21 mouse cellular contexts compared by ENCODE assay signal in the genomic region with DNA sequence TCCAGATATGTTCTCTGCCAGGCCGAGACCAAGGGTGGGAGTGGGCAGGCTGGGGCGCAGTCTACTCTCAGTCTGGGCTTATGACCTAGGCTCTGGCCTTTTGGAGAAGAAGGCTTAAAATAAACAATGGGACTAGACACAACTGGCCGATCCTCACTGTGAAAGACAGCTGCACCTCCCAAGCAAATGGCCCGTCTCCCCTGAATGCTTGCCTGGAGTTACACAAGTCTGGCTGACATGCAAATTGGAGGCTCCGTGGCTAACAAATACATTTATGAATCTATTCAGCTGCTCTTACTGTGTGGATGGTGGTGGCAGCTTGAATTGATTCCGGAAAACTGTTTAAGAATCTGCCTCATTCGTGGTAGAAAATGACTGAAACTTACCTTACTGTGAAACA. TPM values are rescaled to one million over a fixed set of nuclear protein-coding genes. Genes with fewer than 3 reads are reported as not detected.
A peak's percentile ranks its signal among the peaks of the same experiment; 100 is the strongest.
DNase-seq lines count a peak whose midpoint lies in the region; ATAC-seq and TF ChIP-seq lines count a peak whose summit lies in the region.
"Had no signal": no experiment of that assay in that cellular context is flagged by ENCODE, and none has a peak within 500 bp of the region (broad histone marks: within the 10 kb centered on the region; RNA-seq: fewer than 3 reads in every experiment).

No protein-coding gene starts in this region.

- no peaks in the 10 kb centered on the region for H3K36me3 ChIP-seq in forebrain, postnatal 0 days (ENCODE audit: insufficient read depth)
- no peaks in the 10 kb centered on the region for H3K36me3 ChIP-seq in forebrain, embryonic 10.5 days (replicated peaks)
- no peaks in the 10 kb centered on the region for H3K36me3 ChIP-seq in neural tube, embryonic 13.5 days
- H3K36me3 ChIP-seq in neural tube, embryonic 15.5 days, result no peaks in the 10 kb centered on the region
- H3K36me3 ChIP-seq: heart, embryonic 13.5 days; intestine, embryonic 15.5 days had no signal

- H3K9me3 ChIP-seq in forebrain, postnatal 0 days (ENCODE audit: low read length), result no peaks in the 10 kb centered on the region
- no peaks in the 10 kb centered on the region for H3K9me3 ChIP-seq in forebrain, embryonic 10.5 days
- H3K9me3 ChIP-seq in neural tube, embryonic 13.5 days, result no peaks in the 10 kb centered on the region
- no peaks in the 10 kb centered on the region for H3K9me3 ChIP-seq in neural tube, embryonic 15.5 days (replicated peaks)
- H3K9me3 ChIP-seq: embryonic facial prominence, embryonic 10.5 days; heart, embryonic 13.5 days; intestine, embryonic 15.5 days had no signal

- no peaks in the 10 kb centered on the region for H3K4me1 ChIP-seq in forebrain, postnatal 0 days (ENCODE audit: insufficient read depth)
- peaks cover 44% of the 10 kb centered on the region for H3K4me1 ChIP-seq in forebrain, embryonic 10.5 days
- peaks cover 31% of the 10 kb centered on the region for H3K4me1 ChIP-seq in neural tube, embryonic 13.5 days (replicated peaks)
- peaks cover 17% of the 10 kb centered on the region; the same call in 1 of the 2 replicates for H3K4me1 ChIP-seq in neural tube, embryonic 15.5 days

- no peaks in the 10 kb centered on the region for H3K27me3 ChIP-seq in forebrain, postnatal 0 days (ENCODE audit: insufficient read depth, low read length)
- 0 out of 2 replicates have a peak, but pooled peaks cover 5% of the 10 kb centered on the region for H3K27me3 ChIP-seq in forebrain, embryonic 10.5 days (ENCODE audit: poor library complexity, severe bottlenecking)
- no peaks in the 10 kb centered on the region; the same call in 1 of the 2 replicates for H3K27me3 ChIP-seq in neural tube, embryonic 13.5 days
- no peaks in the 10 kb centered on the region for H3K27me3 ChIP-seq in neural tube, embryonic 15.5 days (replicated peaks)
- H3K27me3 ChIP-seq: intestine, embryonic 15.5 days; Patski had no signal

- H3K27ac ChIP-seq in forebrain, postnatal 0 days (ENCODE audit: low read depth, low read length), result 0 out of 2 replicates have a peak overlapping the region, but pooled peaks have one; percentile 29
- no peak overlapping the region for H3K27ac ChIP-seq in forebrain, embryonic 10.5 days
- peak overlapping the region; percentile 40; the same call in 1 of the 2 replicates for H3K27ac ChIP-seq in layer of hippocampus, adult 2 months
- 0 out of 2 replicates have a peak overlapping the region, but pooled peaks have one; percentile 1 for H3K27ac ChIP-seq in neural tube, embryonic 13.5 days (replicated peaks)
- H3K27ac ChIP-seq in neural tube, embryonic 15.5 days (replicated peaks), result no peak overlapping the region
- H3K27ac ChIP-seq: embryonic facial prominence, embryonic 10.5 days; heart, embryonic 13.5 days; intestine, embryonic 15.5 days had no signal

- no peak for TF ChIP-seq CTCF in forebrain, postnatal 0 days (IDR thresholded peaks at IDR 0.05; ENCODE audit: low read depth)
- no peak for TF ChIP-seq CTCF in layer of hippocampus, adult 2 months (conservative IDR thresholded peaks at IDR 0.05)

- no peak for ATAC-seq in forebrain, postnatal 0 days
- no peak for ATAC-seq in neural tube, embryonic 13.5 days (ENCODE audit: low read depth)
- ATAC-seq in neural tube, embryonic 15.5 days (ENCODE audit: low FRiP score), result no peak
- ATAC-seq: activated CD4-positive, CD25-positive, alpha-beta regulatory T cell, adult 4 months; forebrain, embryonic 14.5 days; intestine, embryonic 15.5 days; Patski had no signal

- DNase-seq in forebrain, postnatal 0 days, result peak; percentile 23
- no peak for DNase-seq in forebrain, embryonic 10.5 days (ENCODE audit: extremely low spot score, low spot score)
- DNase-seq in layer of hippocampus, adult 2 months (ENCODE audit: low spot score in 2 of 2), result no peak
- DNase-seq in layer of hippocampus, adult 9-10 months (ENCODE audit: low spot score), result no peak
- no peak for DNase-seq in left cerebral cortex, adult 8-10 months (ENCODE audit: low spot score in 2 of 2)
- DNase-seq: adrenal gland, postnatal 14 days; B cell, adult 2 months; cerebellum, adult 18-20 months; cerebellum, adult 9-11 months; cerebellum, postnatal 36 days; gastrocnemius, postnatal 36 days; heart, adult 11 months; heart, postnatal 36 days had no signal

- no peak overlapping the region for H3K4me3 ChIP-seq in forebrain, postnatal 0 days (ENCODE audit: low read depth, low read length)
- no peak overlapping the region for H3K4me3 ChIP-seq in forebrain, embryonic 10.5 days
- no peak overlapping the region for H3K4me3 ChIP-seq in layer of hippocampus, adult 2 months
- H3K4me3 ChIP-seq in neural tube, embryonic 13.5 days, result no peak overlapping the region
- H3K4me3 ChIP-seq in neural tube, embryonic 15.5 days (replicated peaks), result no peak overlapping the region
- H3K4me3 ChIP-seq: embryonic facial prominence, embryonic 10.5 days; heart, embryonic 13.5 days; intestine, embryonic 15.5 days had no signal

- 50% methylated on average over 7 of the region's 7 CpGs for WGBS in forebrain, postnatal 0 days
- WGBS in forebrain, embryonic 10.5 days, result 87% methylated on average over 7 of the region's 7 CpGs
- 51% methylated on average over 7 of the region's 7 CpGs for WGBS in neural tube, embryonic 13.5 days
- WGBS in neural tube, embryonic 15.5 days, result 52% methylated on average over 7 of the region's 7 CpGs

- H3K9ac ChIP-seq in forebrain, postnatal 0 days, result no peak overlapping the region
- H3K9ac ChIP-seq in neural tube, embryonic 13.5 days, result no peak overlapping the region
- no peak overlapping the region for H3K9ac ChIP-seq in neural tube, embryonic 15.5 days (replicated peaks)
- H3K9ac ChIP-seq: heart, embryonic 13.5 days; intestine, embryonic 15.5 days had no signal

- no peak overlapping the region for H3K4me2 ChIP-seq in forebrain, postnatal 0 days (ENCODE audit: low read depth)
- H3K4me2 ChIP-seq in neural tube, embryonic 13.5 days, result no peak overlapping the region
- H3K4me2 ChIP-seq in neural tube, embryonic 15.5 days, result no peak overlapping the region
- H3K4me2 ChIP-seq: heart, embryonic 13.5 days; intestine, embryonic 15.5 days had no signal

RNA-seq across cellular contexts. Expression of gene Zswim7, which starts 15.5 kb away (rescaled TPM):
- 7.3 and 19.6 TPM in 2 replicates for total RNA-seq in forebrain, postnatal 0 days (2014; rRNA removed)
- polyA plus RNA-seq in forebrain, postnatal 0 days (2015; fragmentation: Nextera tagmentation; extraction: Ambion mirVana), result 19.6 and 23.6 TPM in 2 replicates
- 13.6 and 15.1 TPM in 2 replicates for polyA plus RNA-seq in forebrain, embryonic 10.5 days (2016; fragmentation: Nextera tagmentation; extraction: Ambion mirVana)
- total RNA-seq in layer of hippocampus, adult 2 months (2021), result 10 to 100 TPM; 12.1 to 13.1 TPM
- polyA plus RNA-seq in neural tube, embryonic 13.5 days (2015; fragmentation: Nextera tagmentation; extraction: Ambion mirVana), result 18.0 and 19.3 TPM in 2 replicates
- 17.3 and 19.4 TPM in 2 replicates for polyA plus RNA-seq in neural tube, embryonic 15.5 days (2015; fragmentation: Nextera tagmentation; extraction: Ambion mirVana)
- 10 to 100 TPM; 17.2 to 22.7 (median 18.7) TPM for total RNA-seq in left cerebral cortex, adult 8-10 months (2022)

RNA-seq across cellular contexts. Expression of gene Ttc19, which starts 15.6 kb away (rescaled TPM):
- total RNA-seq in forebrain, postnatal 0 days (2014; rRNA removed), result 52.1 and 64.8 TPM in 2 replicates
- 24.1 and 34.4 TPM in 2 replicates for polyA plus RNA-seq in forebrain, postnatal 0 days (2015; fragmentation: Nextera tagmentation; extraction: Ambion mirVana)
- polyA plus RNA-seq in forebrain, embryonic 10.5 days (2016; fragmentation: Nextera tagmentation; extraction: Ambion mirVana), result 16.2 and 17.2 TPM in 2 replicates
- 10 to 100 TPM; 87.3 to 91.7 TPM for total RNA-seq in layer of hippocampus, adult 2 months (2021)
- polyA plus RNA-seq in neural tube, embryonic 13.5 days (2015; fragmentation: Nextera tagmentation; extraction: Ambion mirVana), result 41.1 and 42.7 TPM in 2 replicates
- 43.8 and 50.6 TPM in 2 replicates for polyA plus RNA-seq in neural tube, embryonic 15.5 days (2015; fragmentation: Nextera tagmentation; extraction: Ambion mirVana)
- 10 to 100 TPM; 82.4 to 93.4 (median 88.3) TPM for total RNA-seq in left cerebral cortex, adult 8-10 months (2022)

RNA-seq across cellular contexts. Expression of gene Adora2b, which starts 16.9 kb away (rescaled TPM):
- 1.7 and 2.6 TPM in 2 replicates for total RNA-seq in forebrain, postnatal 0 days (2014; rRNA removed)
- polyA plus RNA-seq in forebrain, postnatal 0 days (2015; fragmentation: Nextera tagmentation; extraction: Ambion mirVana), result 3.4 and 4.0 TPM in 2 replicates
- 4.6 and 5.0 TPM in 2 replicates for polyA plus RNA-seq in forebrain, embryonic 10.5 days (2016; fragmentation: Nextera tagmentation; extraction: Ambion mirVana)
- total RNA-seq in layer of hippocampus, adult 2 months (2021), result 1 to 10 TPM; 6.5 to 7.1 TPM
- 5.9 and 6.0 TPM in 2 replicates for polyA plus RNA-seq in neural tube, embryonic 13.5 days (2015; fragmentation: Nextera tagmentation; extraction: Ambion mirVana)
- 7.1 and 7.5 TPM in 2 replicates for polyA plus RNA-seq in neural tube, embryonic 15.5 days (2015; fragmentation: Nextera tagmentation; extraction: Ambion mirVana)
- total RNA-seq in left cerebral cortex, adult 8-10 months (2022), result 1 to 10 TPM; 6.2 to 8.1 (median 7.1) TPM
- polyA plus RNA-seq: activated CD4-positive, CD25-positive, alpha-beta regulatory T cell, adult 4 months had no signal

Comparison
In these comparisons a context has a peak if more than half of its experiments do, and no peak if none do; other contexts are left out.
1. H3K27ac ChIP-seq: peak in forebrain, postnatal 0 days (single experiment), layer of hippocampus, adult 2 months (single experiment) and neural tube, embryonic 13.5 days (single experiment); none in forebrain, embryonic 10.5 days (single experiment) and neural tube, embryonic 15.5 days (single experiment).